Mouse (Mus musculus) CD8-positive naive resting alpha-beta T cell, adult 2 months (primary cell): ENCODE results near the gene Syt6.

Experiments used
- DNase-seq, 2 experiments: peaks; one replicate each; pipeline ENCODE4 v3.0.0; 2022; ENCODE audit warnings: low read depth in 2 of 2, low spot score in 2 of 2

The Syt6 gene

DNA sequence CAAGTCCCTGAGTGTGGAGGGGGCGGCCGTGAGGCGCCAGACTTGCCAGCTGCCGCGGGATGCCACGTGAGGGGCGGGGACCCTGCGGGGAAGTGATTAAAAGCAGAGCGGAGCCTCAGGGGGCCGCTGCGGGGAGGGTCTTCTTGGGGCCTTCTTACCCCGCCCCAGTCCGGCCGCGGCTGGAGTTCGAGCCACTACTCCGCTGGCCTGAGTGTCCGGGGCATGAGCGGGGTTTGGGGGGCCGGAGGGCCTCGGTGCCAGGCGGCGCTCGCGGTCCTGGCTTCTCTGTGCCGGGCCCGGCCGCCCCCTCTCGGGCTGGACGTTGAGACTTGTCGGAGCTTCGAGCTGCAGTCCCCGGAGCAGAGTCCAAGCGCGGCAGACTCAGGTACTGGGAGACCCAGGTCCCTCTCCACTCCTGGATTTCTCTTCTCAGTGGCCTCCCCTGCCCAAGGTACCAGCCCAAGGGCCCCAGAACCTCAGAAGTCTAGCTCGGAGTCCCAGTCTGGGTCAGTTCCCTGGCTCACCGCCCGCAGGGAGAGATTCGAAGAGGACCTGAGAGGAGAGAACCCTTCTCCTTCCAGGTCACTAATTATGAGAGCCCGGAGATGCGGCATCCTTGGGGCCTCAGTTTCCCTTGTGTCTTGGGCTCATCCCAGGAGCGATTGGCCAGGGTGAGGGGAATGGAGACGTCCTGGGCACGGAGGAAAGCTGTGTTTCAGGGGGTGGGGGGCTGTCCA, at the start of gene Syt6:
Gene Syt6 (plus strand): TSS at position 76 of the 737 bp plus-strand sequence.
- DNase-seq: no peak

DNA sequence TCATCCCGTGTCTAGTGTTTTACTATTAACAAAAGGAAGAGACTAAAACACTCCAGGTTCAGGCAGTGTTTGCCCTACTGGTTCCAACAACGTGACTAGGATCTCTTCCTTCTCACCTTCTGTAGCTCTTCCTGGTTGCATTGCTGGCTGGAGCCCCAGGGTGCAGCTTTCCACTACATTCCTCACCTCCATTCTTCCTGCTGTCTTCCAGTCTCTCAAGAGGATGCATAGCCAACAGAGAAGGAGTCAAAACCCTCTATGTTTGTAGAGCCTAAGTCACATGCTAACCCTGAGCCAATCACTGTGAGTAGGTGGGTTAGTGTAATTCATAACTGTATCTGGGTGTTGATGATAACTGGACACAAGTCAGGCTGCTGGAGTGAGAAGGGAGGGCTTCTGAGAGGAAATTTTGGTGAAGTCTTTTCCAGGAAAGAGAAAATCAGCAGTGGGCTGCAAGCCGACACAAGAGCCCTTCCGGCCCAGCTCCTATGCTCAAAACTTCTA, 48.8 kb upstream of the Syt6 start:
- DNase-seq: no peak

DNA sequence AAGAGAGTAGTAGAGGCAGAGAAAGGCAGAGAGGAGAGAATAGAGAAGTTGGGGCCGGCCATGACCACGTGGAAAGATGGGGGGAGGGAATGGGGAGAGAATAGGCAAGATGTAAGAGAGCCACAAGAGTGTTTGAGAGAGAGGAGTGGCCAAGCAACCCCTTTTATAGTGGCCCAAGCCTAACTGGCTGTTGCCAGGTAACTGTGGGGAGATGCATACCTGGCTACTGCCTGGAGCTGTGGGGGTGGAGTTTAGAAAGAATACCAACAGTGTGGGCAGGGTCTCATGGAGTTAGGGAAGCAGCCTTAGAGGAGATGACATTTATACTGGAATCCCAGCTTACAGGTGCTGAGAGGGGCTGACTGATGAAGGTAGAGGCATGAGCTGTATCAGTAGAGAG, 48.2 kb upstream of the Syt6 start:
- DNase-seq: no peak

DNA sequence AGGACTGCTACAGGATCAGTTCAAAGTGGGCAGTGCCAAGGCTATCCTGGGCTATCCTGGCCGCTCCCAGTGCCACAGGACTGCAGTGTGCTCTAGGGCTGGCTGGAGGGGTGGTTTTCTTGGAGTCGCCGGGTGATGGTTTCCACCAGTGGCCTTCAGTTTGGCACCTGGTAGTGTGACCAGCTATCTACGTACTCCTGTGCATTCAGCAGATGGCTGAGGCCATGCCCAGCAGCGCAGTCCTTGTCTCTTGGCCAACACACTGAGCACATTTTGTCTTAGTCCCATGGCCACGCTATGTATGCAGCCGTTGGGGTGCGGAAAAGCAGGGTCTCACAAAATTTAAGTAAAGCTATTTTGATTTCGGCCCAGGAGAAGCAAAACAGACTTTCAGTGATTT, 41.0 kb upstream of the Syt6 start:
- no peak for DNase-seq

DNA sequence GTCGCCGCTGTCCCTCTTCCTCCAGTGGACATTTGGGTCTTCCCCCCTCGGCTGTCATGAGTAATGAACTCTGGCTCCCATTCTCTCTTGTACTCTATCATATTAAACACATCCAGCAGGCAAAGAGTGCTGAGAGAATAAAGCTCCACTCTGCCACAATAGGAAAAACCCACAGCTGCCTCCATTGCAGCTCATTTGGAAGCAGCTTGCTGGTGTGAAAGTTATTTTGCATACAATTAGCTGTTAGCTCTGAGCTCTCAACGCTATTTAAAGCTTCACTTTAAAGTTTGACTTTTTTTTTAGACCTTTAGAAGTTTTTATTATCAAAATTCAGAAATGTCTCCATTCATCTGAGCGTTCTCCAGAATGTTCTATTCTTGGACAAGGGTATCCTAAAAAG, 39.8 kb upstream of the Syt6 start:
- no peak for DNase-seq

DNA sequence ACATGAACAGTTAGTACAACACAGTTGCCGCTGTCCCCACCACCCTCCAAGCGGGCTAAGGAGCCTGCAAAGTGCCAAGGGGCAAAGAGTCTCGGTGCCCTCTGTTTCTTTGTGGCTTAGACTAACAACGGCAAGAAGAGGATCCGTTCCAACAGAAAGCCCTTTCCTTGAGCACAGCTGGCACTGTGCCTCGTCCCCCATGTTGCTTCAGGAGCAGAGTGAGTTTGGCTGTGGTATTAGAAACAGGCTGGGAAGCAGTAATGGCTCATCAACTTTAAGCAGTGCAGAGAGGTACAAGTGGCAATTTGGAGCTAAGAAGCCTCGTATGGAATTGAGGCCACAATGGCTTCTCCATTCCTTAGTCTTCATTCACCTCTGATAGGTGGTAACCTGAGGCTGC, 35.9 kb upstream of the Syt6 start:
- DNase-seq: no peak

DNA sequence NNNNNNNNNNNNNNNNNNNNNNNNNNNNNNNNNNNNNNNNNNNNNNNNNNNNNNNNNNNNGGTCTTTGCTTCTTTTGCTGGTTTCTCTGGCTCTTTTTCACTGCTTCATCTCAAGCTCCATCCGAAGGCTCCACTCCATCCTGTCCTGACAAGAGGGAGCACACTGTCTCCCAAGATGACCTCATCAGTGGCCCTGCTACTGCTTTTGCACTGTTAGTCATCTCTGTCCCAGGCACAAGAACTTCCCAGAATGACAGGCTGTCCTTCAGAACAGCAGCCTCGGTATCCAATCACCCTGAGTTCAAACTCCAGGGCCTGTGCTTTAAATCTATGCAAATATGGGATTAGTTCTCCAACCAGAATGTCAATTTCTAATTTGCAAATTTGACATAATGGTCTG, 28.9 kb upstream of the Syt6 start:
- DNase-seq: no peak

DNA sequence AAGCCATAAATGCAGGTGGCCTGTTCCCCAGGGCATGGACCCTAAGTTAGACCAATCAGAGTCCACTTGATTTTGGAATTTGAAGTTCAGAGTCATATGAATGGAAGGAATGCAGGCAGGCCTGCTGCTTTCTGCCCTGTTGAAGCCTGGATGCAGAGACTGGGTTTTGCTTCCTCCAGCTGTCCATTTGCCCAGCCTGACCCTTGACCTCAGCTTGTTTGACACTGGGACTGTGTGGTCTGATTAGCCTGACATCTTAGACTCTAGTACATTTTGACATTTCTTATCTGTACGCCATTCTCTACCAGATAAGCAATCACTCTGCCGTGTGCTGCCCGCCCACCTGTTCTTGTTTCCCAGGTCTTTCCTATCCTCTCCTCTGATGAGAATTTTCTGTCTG, 28.4 kb upstream of the Syt6 start:
- DNase-seq: no peak

DNA sequence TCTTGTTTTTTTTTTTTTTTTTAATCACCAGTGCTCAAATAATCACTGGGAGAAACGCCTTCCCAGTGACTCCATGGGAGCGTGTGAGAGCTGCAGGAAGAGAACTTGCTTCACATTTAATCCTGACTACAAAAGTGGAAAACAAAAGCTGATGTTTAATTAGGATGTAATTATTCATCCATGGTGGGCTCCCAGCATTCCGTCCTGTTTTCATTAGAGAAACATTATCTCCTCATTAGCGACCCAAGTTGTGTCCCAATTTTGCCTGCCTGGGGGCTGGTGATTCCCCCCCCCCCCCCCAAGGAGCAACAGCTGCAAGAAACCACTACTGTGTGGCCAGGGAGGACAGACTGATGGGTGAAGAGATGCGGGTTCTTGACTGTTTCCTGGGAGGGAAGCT, 24.8 kb upstream of the Syt6 start:
- no peak for DNase-seq

DNA sequence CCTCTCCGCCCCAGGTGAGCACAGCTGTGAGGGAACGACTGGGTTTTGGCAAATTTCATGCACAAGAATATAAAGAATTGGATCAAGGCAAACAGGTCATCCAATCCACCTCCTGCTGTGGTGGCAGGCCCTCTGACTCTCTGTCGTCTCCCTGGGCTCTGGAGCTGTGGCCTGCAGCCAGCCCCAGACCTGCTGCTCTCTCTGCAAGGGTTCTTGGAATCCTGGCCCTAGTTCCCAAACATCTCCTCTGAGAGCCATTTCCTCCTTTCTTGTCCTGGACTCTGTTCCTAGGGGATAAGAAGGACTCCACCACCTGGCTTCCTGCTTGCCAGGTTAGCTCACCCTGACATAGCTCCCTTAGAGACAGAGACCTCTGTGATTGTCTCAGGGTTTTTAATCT, 7.8 kb upstream of the Syt6 start:
- DNase-seq: no peak

DNA sequence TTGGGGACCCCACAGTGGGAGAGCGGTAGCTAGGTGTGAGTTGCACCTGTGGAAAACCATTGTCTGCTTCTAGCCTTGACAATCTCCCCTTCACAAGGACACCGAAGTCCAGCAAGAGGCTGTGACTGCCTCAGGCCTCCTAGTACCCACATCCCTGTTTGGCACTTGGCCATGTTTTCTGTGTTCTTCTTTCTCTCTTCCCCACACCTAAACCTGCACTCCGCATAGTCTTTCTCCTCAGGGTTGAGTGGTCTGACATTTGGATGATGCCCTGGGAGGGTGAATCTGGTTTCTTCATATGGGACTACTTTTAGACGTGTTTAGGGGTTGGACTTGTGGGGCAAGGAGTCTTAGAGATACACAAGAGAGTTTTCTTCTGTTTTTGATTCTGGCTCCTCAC, 2.5 kb upstream of the Syt6 start:
- DNase-seq: no peak

DNA sequence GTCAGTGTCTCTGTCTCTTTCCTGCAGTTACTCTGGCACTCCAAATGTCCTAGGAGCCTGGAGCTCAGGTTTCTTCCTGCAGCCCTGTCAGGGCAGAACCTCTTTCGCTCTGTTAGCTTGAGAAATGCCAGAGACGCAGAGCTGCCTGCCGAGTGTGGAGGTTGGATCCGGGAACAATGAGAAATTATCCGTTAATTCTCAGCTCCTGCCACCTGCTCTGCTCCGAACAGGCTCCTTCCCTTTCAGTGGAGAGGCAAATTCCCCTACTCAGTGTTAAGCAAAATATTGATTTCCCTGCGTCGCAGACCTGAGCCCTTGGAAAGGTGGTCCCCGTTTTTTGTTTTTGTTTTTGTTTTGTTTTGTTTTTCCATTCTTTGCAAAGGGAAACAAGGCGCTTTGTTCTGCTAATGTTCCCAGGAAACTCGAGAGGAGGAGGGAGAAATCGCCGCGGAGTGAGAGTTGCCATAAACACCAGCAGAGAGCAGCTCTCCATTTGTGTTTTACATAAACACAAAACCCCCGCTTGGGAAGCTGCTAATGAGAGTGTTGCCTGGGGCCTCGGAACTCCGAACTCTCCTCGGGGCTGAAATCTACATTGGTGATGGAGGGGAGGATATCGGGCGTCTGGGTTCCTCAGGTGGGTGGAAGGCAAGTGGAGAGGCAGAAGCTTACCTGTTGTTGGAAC, 1.8 kb upstream of the Syt6 start:
- DNase-seq: no peak

DNA sequence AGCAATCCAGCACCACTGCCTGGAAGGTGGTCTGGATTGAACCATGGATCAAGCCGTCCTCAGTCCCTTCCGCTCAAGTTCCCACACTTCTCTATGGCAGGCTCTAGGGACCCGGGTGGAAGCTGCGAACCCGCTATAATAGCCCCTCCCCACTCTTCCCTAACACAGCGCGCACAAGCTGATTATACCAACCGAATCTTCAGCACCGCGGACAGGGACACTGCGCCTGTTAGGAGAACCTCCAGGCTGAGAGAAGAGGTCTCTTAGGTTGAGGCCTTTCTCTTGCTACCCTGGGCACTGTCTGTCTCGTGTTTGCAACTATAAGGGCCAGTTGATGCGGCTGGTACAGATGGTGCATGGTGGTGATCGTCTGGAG, 1.3 kb upstream of the Syt6 start:
- DNase-seq: peak; percentile 17 to 32

DNA sequence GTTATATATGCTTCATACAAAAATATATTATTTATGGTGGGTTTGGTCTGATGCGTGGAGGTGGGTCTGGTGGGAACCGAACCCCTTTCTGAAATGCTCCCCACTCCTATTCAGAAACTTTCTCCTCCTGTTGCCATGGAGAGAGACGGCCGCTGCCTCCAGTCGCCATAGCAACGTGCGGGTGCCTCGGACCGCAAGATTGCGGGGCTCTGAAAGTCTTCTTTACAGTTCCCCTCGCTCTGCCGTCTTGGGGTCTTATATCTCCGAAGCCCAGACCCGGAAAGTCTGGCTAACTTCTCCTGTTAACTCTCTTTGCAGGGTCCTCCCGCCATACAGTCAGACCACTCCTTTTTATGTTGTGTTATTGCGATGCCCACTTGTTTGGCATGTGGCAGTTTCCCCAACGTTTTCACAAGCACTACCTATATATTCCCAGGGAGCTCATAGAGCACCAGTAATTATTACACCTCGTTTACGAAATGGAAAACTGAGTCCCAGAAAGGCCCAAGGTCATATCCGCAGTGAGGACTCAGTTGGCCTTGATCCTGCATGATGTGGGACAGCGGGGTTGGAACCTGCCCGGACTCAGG, 370 bp upstream of the Syt6 start:
- DNase-seq: no peak

DNA sequence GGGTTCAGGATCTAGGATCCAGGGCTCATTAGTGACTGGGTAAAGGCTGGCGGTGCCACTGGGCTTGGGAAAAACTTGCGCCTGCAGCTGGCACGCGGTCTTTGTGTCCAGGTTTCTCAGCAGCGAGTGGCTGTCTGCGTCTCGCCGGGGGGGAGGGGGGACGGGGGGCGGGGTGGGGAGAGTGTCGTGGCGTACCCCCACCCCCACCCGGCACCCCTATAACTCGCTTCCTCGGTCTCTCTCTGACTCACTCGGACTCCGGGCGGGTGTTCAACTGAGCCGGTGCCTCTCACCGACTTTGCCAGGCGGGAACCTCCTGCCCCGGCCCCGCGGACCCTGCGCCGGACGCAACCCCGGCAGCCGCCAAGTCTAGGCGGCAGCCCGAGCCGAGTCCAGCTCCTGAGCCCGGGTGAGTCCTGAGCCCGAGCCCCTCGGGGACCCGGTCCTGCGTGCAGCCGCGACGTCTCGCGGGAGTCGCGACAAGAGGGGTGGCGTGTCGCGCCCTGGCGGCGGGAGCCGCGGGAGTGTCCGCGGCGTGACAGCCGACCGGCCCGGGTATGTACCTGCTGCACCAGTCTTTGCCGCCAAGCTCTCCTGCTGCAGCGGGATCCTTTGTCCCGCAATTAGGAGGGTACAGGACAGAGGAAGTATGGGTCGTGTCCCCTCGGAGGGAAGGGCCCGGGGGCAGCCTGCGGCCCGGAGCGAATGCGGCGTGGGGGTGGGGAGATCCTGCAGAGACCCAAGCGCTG, 1.0 kb downstream of the Syt6 start:
- peak; percentile 7 to 16 for DNase-seq

DNA sequence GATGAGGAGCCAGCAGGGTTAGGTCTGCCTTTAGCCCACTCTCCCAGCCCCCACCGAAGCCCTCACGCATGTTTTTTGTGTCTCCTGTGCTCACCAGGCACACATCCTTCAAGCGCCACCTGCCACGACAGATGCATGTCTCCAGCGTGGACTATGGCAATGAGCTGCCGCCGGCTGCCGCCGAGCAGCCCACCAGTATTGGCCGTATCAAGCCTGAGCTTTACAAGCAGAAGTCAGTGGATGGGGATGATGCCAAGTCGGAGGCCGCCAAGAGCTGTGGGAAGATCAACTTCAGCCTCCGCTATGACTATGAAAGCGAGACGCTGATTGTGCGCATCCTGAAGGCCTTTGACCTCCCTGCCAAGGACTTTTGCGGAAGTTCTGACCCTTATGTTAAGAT, 12.1 kb downstream of the Syt6 start:
- DNase-seq: no peak

DNA sequence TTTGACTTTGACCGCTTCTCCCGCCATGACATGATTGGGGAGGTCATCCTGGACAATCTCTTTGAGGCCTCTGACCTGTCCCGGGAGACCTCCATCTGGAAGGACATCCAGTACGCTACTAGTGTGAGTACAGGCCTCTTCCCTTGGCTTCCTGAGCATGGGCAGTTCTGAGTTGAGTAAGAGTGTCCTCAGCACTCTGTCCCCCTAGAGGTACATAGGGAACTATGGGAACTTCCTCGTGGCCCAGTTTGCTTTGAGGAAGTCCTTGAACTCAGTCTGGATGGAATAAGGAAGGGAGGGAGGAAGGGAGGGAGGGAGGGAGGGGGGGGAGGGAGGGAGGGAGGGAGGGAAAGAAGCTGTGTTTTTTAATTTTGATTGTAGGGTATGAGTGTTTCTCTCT, 12.6 kb downstream of the Syt6 start:
- no peak for DNase-seq

DNA sequence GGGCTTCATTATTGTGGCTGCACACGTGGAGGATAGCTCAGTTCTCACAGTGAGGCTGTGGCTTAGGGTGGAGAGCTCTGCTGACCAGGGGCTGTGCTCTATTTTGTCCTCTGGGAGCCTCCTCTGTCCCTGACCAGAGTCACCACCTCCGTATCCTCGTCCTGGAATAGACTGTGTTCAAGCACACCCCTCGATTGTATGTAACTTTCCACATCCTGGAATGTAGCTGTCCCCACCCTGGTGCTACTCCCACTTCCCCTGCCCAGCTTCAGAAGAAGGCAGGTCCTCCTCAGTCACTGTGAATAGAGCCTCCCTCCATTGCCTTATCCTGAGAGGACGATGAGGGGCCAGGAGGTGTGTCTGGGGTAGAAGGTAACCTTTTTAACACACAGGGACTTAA, 14.6 kb downstream of the Syt6 start:
- no peak for DNase-seq

DNA sequence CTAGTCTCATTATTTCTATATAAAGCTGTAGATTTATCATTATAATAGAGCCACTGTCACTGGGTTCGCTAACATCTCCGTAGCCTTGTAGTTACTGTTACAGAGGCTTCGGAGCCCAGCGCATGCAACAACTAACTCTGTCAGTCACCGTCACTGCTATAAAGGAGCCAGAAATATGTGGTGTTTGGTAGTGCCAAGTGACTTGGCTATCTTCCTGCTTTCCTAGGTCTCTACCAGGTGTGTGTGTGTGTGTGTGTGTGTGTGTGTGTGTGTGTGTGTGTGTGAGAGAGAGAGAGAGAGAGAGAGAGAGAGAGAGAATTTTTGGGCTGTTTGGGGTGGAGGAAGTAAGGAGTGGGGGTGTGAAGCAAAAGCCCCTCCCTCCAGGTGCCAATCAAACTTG, 17.6 kb downstream of the Syt6 start:
- no peak for DNase-seq

DNA sequence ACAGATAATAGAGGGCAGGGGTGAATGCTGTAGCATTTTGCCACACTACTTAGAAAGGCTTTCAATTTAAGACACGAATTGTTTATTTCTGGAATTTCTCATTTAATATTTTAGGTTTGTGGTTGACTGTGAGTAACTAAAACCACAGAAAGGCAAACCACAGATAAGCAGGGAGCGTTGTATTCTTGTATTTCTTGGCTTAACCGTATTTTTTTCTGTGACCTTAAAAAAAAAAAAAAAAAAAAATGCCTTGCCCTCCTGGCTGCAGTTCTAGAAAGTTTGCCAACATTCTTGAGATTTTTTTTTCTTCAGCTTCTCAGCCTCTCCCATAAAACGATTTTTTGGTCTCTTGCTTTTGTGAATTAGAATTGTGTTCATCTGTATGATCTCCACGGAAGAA, 18.6 kb downstream of the Syt6 start:
- DNase-seq: no peak

DNA sequence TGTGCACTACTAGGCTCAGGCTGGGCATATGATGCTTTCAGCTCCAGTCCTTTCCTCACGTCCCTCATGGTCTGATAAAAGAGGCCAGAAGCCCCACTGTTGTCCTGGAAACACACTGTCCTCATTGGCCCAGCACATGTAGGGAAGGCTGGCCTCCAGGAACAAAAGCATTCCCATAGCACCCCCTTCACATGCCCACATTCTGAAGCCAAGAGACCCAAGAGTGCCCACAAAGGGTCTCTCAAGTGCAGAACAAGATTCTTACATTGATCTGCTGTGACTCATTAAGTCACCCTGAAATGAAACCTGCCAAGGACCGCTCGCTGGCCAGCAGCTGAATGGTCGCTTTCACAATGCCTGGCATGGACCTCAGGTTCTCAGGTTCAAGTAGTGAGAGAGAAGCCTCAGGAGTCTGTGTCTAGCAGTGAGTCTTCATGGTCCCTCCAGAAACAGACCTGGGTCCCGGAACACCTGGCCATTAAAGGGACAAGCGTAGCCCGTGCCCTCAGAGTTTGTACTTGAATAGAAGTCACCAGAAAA, 20.3 kb downstream of the Syt6 start:
- DNase-seq: no peak

DNA sequence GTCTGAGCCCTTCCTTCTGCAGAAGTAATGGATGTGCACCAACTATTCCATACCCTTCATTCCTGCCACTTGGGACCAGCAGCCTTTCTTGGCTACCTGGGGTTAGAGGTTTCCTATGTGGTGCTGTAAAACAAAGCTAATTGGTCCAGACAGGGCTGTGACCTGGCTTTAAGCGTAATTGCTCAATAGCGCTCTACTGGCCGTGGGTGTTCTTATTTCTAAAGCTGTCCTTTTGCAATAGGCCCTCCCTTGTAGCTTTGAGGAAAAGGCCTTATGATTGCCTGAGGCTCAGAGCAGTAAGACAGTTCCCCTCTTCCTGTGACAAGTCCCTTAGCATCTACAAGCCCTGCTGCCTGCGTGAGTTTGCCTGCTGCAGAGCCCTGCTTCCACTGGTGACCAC, 22.6 kb downstream of the Syt6 start:
- DNase-seq: no peak
